Mouse (Mus musculus): ENCODE measurements at regions not wholly inside any gene's neighbourhood (a gene's known extent, or its start where the extent isn't known, plus 50 kb on each side); places are given as distances from the start of the nearest gene placed in this dataset.
"Not testable (repeated sequence)": the region's sequence is repeated elsewhere in the genome, so short reads cannot be mapped to it uniquely, and the experiment has no call there.

DNA sequence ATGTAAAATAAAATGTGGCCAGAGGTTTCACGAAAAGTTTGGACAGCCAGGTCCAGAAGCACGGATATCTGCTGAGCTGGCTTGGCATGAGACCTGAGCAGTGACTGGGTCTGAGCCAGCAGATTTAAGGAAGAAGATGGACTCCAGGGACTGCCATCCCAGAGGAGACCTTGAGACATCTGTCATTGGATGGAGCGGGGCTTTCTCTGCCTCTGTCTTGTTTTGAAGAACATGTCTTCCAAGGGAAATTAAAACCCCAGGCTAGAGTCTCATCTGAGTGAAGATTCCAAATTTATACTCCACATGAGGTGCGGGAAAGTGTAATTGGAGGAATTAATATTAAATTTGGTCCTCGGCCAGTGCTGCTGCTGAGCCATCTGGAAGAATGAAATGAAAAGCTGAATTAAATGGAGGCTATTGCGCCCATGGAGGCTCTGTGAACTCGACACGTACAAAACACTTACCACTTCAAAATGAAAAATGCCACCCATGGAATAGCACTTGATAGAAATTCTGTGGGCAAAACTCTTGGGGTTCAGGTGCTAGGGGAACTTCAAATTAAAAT lies 129.8 kb upstream of the Adcy2 start:
- no peak for DNase-seq (ENCODE audit: low spot score in 2 of 2)

DNA sequence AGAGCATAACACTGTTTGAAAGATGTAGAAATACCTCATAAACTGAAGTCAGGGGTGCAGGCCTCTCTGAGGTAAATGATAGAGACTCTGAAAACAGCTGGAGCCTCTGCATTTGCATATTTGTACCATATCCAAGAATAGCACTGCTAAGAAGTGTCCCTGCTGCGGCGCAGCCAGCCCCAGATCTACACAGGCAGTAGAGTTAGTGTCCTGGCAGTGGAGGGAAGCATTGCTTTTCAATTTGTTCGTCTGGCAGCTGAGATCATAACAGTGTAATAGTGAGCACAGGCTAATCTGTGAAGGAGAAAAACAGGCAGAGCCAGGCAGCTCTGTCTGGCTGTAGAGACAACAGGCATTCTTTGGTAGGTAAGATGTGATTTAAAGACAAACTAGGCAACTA lies 128.2 kb upstream of the Adcy2 start:
- DNase-seq (ENCODE audit: low spot score in 2 of 2) = no peak

DNA sequence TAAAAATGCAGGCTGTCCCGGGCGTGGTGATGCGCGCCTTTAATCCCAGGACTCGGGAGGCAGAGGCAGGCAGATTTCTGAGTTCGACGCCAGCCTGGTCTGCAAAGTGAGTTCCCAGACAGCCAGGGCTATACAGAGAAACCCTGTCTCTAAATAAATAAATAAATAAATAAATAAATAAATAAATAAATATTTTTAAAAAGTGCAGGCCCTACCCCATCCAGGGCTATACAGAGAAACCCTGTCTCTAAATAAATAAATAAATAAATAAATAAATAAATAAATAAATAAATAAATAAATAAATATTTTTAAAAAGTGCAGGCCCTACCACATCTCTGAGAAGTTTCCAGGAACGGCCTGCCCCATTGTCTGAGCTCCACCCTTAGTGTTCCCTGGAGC lies 119.4 kb upstream of the Adcy2 start:
- not testable (repeated sequence) for DNase-seq (ENCODE audit: low spot score in 2 of 2)

DNA sequence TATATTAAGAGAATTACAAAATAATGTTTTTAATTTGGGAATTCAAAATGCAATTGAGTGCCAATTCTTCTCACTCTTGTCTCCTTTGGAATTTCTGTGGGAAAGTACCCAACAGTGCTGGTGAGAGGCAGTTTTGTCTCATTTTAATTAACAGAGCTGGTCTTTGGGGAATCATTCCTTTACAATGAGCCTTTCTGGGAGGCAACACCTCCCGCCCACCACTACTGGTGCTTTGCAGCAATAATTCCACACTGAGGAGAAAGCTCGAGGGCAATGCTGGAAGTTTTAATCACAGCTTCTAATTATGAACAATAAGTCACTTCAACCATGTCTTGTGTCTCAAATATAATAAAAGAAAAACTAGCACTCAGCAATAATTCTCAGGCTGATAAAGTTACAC lies 109.8 kb upstream of the Adcy2 start:
- no peak for DNase-seq (ENCODE audit: low spot score in 2 of 2)

DNA sequence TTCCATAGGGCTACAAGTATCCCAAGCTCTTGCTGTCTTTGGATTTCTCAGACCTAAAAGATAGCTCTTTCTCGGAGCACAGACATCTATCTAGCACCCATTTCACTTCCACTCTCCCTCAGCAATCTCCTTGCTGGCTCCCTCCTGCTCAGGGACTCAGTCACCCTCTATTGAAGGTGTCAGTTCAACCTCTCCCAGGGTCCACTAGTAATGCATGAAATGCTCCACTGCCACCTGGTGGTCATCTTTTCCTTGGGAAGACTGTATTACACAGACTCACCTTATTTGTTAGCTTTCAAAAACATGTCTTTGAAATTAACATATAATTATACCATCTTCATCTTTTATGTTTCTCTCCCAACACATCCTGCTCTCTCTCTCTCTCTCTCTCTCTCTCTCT lies 87.3 kb upstream of the Adcy2 start:
- DNase-seq (ENCODE audit: low spot score in 2 of 2) = peak in 1 of 2 experiments; percentile 29

DNA sequence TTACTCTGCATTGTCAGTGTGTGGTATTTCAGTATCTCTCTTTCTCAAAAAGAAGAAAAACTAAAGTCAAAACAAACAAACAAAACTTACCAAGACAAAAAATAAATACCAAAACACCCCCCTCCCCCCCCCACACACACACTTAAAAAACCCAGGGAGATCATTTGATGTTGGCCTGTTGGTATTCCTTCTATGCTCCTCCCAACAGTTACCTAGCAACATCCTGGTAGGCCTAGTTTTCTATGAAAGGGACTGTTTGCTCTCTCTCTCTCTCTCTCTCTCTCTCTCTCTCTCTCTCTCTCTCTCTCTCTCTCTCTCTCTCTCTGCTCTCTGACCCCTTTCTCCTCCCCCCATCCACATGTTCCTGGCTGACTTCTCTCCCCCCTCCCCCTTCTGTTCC lies 71.0 kb upstream of the Adcy2 start:
- no peak for DNase-seq (ENCODE audit: low spot score in 2 of 2)

DNA sequence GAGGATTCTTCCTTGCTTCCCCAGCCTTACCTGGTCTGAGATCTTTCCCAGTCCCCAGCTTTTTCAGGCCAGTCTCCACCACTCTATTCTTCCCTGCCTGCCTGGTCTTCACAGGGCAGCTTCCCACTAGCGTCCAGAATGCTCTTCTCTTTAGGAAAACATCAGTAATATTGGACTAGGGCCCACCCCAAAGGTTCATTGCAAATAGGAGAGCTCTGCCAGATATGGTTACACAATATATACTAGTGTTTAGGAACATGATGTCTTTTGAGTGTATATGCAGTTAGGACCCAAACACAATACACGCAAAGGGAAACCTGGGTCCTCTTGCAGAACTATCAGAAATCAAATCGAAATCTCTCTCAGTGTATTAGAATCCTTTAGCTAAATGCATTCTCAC lies 70.5 kb upstream of the Adcy2 start:
- no peak for DNase-seq (ENCODE audit: low spot score in 2 of 2)

DNA sequence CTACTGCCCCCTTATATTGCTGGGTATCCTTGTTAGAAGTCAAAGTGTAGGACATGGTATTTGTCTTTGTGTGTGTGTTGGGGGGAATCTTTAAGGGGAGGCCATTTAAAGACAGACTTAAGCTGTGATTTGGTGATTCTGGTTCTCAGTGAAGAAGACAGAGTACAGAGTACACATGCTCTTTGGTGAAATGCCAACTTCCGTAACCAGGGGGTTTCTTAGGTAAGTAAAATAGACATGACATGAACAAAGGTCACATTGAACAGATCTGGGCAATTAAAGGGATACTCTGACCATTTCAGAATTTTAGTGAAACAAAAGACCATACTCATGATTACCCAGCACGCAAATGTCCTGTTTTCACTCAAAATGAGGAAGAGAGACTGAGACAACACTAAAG lies 67.3 kb upstream of the Adcy2 start:
- no peak for DNase-seq (ENCODE audit: low spot score in 2 of 2)

DNA sequence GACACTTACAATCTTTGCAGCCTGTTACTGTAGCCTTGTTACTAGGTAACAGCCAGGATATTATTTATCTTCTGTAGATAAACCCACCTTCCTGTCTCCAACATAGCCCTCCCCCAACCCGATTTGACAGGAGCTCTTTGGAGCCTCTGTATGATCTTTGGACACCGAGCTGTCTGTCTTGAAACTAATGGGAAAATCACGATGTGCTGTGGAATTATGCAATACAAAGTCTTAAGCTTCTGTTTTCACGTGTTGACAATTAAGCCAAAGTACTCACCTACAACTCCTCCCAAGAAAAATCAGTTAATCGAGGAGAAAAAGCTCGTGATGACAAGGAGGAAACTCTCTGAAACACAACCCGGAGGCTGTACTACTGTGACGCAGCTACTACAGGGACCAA lies 65.9 kb upstream of the Adcy2 start:
- DNase-seq (ENCODE audit: low spot score in 2 of 2) = no peak

DNA sequence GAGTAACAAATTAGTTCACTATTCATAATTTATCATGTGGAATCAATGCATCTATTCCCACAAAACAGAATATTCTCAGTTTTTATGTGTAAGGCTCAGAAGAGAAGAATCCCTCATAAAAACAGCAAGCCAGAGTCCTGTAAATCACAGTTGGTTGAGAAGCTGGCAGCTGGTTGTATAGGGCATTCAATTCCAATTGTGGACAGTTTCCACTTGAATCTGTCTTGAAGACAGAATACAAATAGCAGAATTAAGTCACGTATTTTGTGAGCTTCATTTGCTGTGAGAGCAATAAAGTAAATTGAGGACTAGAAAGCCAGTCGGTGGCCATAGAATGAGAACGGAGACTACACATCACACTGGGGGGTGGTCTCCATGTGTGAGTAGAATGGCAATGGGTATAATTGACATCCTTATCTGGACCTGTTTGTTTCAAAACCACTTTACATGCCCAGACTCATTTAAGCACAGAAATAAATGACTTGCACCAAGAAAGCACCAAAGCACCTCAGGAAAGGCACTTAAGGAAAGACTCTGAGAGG lies 63.4 kb upstream of the Adcy2 start:
- no peak for DNase-seq (ENCODE audit: low spot score in 2 of 2)

DNA sequence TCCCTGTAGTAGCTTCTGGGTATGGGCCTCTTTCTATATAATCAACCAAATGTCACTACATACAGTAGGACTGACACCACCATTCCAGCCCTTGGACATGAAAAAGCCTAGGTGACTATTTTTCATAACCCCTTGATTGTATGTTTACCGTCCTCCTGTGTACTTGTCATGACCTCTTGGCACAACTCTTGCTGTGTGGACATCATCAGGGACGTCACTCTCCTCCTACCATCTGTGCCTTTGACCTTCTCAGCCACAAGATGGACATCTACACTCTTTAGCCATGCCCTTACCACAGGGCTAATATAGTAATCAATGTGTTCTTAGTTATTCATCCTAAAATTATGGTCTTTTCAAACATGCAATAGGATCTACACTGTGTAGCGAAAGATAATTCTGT lies 62.1 kb upstream of the Adcy2 start:
- DNase-seq (ENCODE audit: low spot score in 2 of 2) = no peak
